Mouse (Mus musculus) frontal cortex, postnatal 14 days (tissue): Measurements from ENCODE around the gene Ttyh3.
"Not testable (repeated sequence)": the region's sequence is repeated elsewhere in the genome, so short reads cannot be mapped to it uniquely, and the experiment has no call there.

Source experiments
- DNase-seq, 2 experiments: peaks; one replicate each; pipeline ENCODE4 v3.0.0; 2022; ENCODE audit warnings: low spot score in 2 of 2

The Ttyh3 gene

DNA sequence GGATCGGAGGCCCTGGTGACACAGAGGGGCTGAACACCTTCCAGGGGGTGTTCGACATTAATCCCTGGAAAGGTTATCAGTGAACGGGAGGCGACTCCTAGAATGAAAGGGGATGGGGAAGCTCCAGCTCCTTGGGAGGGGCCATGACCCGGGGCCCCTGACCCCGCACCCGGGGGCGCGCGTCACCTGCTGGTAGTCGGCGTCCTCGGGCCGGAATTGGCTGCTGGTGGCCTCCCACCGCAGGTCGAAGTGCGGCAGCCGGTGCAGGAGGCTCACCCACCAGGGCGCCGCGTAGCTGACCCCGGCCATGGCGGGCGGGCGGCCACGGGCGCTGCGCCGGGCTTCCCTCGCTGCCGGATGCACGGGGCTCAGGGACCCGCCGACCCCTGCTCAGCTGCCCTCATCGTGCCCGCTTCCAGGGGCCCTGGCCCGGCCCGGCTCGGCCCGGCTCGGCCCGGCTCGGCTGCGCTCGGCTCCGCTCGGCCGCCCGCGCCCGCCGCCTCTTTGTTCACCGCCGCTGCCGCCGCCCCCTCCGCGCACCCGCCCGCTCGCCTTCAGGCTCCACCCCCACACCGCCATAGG, at the start of gene Ttyh3:
Gene Ttyh3, minus strand, starts transcription at position 513 of the 582 bp plus-strand sequence.
- DNase-seq = no peak

DNA sequence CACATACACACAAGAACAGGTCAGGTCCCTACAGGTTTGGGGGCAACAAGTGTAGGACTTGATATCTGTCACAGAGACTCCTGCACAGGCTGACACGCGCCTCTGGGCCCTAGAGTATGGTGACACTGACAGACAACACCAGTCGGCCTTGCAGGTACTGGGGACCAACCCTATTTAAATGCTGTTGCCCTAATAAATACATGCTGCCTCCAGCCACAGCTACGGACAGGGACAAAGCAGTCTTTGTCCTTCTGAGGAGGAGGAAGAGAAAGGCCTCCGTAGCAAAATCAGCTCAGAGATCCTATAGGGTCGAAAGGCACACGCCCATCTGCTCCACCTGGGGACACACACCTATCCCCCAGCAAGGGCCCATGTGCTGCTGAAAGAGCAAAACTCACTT, 47.2 kb upstream of the Ttyh3 start:
- no peak for DNase-seq

DNA sequence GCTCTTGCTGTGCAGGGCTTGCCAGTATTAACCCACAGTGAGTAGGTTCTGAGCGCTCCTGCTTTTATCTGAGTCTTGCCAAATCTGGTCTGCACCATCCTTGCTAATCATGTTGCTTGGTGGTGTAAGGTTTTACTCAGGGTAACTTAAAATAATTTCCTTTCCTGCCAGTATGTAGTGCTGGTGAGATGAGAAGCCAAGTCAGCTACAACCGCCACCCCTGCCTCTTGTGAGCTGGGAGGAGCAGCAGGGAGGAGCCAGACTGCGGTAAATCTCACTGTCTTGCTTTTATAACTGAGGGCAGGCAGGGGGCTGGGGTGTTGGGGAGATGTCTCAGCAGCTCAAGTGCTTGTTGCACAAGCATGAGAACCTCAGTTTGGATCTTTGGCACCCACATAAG, 39.6 kb upstream of the Ttyh3 start:
- no peak for DNase-seq

DNA sequence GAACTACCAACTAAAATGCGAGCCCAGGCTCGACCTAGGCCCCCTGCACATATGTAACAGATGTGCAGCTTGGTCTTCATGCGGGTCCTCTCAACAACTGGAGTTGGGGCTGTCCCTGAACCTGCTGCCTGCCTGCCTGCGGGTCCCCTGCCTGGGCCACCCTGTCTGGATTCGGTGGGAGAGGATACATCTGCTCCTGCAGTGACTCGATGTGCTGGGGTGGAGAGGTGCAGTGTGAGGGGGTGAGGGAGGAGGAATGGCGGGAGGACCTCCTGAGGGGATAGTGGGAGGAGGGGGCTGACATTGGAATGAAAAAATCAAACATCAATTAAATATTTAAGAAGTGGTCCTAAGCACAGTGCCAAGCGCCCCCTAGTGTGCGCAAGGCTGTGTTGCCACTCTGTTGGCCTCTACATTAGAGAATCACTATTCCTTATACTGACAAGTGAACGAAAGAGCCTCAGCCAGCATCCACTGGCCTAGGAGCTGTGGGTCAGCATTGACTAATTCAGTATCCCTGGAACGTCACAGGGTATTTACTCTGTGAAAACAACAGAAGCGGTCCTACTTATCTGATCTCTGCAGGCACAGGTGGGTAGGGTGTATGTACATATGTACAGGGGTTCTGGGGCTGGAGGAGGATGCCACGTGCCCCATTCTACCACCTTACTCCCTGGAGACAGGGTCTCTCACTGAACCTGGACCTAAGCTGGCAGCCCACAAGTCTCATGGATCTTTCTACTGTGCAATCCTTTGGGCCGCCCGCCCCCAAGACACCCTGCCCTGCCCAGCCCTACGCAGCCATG, 35.7 kb upstream of the Ttyh3 start:
- DNase-seq = peak in 1 of 2 experiments; percentile 49

DNA sequence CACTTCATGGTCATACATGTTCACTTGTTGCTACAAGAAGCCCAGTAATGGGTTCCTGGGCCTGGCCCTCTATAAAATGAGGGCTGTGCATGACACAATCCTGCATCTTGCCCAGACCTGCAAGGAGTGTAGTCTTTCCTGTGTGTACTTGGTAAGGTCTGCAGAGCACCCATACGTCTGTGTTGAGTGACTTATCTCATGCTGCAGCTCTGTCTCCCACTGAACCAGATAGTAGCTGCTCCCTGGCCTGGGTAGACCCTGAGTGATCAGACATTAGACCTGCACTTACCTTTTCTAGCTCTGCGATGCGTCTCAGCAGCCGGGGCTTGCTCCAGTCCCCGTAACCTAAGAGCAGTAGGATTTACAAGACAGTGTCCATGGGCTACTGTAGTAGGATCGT, 33.3 kb upstream of the Ttyh3 start:
- DNase-seq = no peak

DNA sequence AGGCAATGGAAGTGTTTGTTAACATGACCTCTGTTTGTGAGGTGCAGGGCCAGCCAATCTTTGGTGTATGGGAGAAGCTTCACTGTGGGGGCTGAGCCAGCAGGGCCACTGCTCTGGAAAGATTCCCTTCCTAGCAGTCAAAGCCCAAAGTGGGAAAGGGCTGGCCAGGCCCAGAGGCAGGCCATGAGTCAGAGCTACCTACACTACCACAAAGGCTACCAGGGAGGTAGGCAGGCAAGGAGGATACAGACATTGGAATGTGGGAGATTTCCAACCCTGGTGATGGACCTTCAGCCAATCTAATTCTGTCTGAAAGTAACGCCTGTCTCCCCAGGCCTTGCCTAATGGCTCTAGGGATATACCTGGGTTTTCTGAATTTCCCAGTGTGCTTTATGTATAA, 32.1 kb upstream of the Ttyh3 start:
- DNase-seq = no peak

DNA sequence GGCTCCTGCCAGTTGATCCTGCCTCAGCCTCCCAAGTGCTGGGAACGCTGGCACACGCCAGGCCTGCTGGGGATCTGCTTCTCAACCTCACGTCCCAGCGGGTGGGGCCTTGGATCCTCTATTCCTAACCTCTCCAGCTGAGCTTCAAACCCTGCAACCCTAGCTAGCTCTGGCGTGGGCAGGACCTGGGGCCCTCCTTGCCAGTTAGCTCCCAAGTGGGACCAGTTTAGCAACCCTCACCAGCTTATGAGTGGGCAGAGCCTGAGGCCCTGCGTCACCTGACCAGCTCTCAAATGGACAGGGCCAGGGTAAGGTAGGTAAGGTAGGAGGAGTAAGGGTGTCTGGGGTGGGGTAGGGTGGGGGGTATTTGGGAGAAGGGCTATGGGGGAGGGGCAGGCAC, 31.2 kb upstream of the Ttyh3 start:
- no peak for DNase-seq

DNA sequence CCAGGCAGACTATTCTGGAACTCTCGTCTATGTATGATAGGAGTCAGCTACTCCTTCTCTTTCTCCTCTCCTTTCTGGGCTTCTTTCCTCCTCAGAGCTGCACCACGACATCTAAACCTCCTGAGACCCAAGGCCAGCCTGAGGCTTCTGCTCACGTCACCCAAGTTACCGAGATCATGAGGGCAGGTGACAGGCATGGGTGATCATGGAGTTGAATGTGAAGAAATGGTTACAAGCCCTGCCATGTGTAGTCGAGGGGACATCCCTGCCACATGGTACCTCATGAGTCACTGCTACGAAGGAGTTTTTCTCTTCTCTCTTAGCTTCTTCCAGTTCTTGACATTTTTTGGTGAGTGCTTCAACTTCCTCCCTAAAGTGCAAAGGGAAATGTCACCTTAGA, 28.3 kb upstream of the Ttyh3 start:
- no peak for DNase-seq

DNA sequence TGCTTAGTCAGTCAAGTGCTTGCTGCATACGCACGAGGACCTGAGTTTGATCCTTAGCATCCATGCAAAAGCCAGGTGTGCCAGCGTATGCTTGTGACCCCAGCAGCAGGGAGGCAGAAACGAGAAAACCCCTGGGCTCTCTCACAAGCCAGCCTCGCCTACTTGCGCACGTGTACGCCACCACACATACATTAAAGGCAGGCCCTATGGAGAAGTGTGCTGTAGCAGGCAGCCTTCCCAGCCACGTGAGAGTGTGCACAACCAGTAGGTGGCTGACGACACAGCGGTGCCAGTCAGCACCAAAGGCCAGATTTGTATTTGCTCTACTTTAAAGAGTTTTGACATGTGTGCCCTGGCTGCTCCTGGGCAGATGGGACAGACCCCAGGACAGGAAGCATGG, 26.8 kb upstream of the Ttyh3 start:
- no peak for DNase-seq

DNA sequence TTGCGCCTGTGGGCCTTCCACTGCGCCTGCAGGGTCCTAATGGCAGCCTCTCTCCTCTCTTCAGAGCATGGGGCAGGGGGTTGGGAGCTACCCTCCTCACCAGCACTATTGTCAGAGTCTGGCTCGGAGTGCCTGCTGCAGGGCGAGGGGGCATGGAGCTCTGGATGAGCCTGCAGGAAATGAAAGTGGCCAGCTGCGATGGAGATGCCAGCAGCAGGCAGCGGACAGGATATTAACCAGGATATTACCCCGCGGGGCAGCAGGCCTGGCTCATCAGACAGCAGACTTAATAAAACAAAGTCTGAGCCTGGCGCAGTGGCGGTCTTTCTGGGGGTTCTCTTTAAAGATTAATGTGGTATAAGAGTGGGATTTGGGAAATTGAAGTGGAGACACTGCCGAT, 26.2 kb upstream of the Ttyh3 start:
- no peak for DNase-seq

DNA sequence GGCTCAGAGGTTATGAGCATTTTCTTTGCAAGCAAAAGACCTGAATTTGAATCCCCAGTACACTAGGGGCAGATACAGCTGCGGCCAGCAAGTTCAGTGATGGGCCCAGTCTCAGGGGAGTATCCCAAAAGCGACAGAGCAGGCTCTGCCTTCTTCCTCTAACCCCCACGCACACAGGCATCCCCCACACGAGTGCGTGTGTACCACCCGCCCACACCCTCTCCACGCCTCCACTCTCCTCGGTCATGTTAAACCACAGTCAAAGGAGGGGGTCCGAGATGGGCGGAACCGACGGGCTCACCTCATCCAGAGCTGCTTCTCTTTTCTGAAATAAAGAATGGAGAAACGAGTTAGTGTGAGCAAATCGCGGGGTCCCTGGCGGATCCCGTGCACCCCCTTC, 25.2 kb upstream of the Ttyh3 start:
- DNase-seq = no peak

DNA sequence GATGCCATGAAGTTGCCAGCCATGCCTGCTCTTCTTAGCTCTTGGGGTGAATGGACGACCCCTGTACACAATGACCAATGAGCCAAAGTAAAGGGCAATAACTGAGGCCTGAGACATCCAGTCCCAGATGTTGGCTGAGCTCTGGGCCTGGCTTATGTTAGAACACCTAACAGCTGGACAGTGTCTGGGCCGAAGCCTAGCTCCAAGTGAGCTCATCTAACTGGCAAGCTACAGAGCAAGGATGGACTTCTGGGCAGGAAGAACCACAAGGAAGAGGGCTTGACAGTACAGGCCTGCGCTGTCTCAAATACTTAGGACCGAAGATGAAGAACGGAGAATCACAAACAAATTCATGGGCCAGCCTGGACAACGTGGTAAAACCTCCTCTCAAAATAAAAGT, 23.8 kb upstream of the Ttyh3 start:
- not testable (repeated sequence) for DNase-seq

DNA sequence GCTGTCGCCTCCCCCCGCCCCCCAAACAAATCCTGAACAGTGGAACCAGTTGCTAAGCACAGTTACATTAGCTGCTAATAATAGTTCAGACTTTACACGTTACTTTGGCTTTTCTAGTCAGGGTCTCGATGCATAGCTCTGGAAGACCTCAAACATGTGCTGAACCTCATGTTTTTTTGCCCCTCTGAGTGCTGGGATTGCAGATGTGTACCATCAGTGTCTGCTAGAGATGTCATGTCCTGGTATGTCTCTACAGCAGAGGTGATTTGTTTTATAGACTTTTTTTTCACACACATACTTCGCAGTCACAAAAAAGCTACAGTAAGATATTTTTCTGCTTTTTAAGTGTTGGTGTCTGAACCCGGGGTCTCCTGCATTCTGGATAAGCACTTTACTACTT, 23.3 kb upstream of the Ttyh3 start:
- no peak for DNase-seq

DNA sequence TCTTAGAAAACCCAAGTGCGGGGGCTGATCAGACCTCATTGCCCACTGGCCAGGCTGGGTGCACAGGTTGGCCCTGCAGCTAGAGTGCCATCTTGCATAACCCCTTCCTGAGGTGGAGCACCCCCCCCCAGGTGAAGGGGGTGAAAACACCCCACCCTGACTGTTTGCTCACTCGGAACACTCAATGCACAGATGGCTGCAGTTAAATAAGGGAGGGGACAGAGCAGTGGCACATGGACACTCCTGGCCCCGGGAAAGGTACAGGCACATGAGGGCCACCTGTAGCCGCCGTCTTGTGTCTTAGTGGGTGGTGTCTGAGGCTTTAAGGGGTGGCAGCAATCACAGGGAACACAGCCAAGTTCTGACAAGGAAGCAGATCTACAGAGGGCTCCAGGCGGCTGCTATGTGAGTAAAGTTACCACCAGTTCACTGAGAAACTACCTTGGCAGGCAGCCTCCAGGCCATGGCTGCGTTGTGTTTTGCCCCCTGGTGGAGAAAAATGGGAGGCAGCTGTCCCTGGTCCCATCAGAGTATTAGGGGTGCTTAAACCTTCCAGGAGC, 14.9 kb upstream of the Ttyh3 start:
- no peak for DNase-seq

DNA sequence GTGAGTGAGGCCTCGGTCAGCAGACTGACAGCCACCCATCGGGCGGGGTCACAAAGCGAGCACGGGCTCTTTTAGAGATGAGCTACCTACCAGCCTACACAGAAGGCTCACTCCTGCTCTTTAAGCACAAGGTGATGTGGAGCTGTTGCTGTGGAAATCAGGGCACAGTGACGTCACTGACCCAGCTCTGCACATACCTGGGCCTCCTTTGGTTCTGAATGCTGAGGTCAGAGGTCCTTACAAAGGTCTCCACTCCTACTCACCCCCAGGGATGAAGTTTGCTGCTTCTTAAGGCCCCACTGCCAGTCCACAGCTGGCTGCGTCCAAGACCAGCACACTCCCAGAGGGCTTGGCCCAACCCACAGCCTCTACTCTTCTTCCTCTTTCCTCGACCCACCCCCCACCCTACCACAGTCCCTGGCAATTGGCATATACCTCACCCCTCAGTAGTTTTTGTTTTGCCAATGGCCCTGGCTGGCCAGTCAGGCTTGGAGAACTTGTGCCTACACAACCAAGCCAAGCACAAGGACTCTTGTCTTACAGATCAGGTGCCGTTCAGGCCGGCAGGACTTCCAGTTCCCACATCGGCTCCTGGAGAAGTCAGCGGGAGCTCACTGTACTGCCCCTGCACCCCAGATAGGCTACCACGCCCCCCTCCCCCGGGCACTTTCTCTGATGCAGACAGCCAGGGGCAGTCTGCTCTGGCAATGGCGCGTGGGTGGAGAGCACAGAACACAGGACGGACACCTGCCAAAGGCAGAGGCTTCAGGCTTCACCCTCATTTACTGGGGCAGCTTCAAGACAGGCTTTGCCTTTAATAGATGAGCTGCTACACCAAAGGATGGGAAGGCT, 14.1 kb upstream of the Ttyh3 start:
- DNase-seq = peak in 1 of 2 experiments; percentile 49

DNA sequence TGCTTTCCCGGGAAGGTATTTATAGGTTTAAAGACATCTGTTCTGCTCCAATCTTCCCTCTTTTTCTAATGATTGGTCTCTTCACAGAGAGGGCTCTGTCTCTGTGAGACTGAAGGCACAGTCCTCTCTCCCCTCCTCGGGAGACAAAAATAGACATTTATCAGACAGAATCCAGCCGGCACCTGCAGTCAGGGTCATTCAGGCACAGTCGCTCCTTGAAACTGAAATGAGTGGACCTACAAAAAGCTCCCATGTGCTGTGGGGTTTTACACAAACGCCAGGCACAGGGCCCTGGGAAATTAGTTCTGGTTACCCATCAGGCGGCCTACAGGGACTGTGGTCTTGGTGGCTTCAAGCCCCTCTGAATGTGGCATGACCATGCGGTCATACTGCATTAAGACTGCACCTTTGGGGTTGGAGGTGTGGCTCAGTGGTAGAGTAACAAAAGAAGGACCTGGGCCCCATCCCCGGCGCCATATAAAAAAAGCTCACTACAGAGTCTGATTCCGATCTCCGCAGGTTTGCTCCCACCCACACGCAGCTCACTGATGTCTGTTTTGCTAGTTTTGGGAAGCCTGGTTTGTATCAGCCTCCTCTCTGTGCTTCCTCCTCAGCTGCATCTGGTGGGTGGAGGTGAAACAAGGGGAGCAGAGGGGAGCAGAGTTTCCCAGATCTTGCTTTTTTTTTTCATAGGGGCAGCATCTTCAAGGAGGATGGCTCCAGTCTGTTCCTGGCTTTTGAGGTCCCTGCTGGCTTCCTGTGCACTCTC, 13.2 kb upstream of the Ttyh3 start:
- no peak for DNase-seq

DNA sequence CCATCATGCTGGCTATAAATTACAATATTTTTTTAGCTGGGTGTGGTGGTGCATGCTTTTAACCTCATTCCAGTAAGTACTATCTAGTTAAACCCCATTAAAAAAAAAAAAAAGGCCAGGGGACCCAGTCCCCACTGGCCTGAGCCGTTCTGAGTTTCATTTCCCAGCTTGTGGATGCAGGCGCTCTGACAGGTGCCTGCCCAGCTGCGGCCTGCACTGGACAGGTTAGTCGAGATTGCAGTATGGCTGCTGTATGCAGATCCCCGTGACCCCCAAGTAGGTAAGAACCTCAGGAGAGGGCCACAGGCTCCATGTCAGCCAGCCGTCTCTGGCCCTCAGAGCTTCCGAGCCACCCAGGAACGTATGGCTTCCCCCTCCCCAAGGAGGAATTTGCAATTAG, 12.6 kb upstream of the Ttyh3 start:
- DNase-seq = no peak

DNA sequence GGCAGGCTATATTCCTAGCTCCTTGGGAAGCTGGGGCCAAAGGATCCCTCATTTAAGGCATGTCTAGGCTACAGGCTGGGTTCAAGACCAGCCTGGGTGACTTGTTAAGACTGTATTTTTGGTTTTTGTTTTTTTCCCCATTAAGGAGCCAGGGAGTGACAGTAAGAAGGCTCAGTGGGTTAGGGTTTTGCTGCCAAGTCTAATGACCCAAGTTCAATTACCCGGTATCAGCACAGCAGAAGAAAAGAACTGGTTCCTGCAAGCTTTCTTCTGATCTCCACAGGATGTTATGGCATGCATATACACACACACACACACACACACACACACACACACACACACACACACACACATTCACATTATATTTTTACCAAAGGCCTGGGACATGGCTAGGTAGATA, 11.6 kb upstream of the Ttyh3 start:
- DNase-seq = no peak

DNA sequence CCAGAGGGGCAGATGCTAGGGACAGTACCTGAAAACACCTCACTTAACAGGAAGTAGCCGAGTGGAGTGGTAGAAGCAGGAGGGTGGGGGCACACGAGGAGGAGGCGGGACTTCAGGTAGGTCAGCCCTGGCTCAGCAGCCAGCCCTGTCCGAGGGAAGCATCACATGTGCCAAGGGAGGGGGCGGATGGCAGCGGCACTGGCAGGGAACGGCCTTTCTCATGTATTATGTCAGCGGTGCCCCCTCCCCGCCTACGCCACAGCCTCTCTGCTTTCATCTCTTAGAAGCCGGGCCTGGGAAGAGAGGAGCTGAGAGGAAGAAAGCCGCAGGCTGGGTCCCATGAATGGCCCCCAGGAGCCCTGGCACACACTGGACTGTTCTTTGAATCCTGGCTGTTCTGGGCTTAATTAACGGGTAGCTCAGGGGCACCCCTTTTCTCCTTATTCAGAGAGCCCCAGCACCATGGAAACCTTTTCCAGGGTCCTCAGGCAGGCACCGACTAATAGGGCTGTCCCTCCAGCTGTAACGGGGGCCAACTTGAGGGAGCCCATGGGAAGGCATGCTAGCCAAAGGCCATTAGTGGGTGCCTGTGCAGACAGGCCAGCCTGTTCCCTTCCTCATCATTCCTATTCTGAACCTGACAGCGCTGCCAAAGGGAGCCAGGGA, 10.9 kb upstream of the Ttyh3 start:
- DNase-seq = peak in 1 of 2 experiments; percentile 83

DNA sequence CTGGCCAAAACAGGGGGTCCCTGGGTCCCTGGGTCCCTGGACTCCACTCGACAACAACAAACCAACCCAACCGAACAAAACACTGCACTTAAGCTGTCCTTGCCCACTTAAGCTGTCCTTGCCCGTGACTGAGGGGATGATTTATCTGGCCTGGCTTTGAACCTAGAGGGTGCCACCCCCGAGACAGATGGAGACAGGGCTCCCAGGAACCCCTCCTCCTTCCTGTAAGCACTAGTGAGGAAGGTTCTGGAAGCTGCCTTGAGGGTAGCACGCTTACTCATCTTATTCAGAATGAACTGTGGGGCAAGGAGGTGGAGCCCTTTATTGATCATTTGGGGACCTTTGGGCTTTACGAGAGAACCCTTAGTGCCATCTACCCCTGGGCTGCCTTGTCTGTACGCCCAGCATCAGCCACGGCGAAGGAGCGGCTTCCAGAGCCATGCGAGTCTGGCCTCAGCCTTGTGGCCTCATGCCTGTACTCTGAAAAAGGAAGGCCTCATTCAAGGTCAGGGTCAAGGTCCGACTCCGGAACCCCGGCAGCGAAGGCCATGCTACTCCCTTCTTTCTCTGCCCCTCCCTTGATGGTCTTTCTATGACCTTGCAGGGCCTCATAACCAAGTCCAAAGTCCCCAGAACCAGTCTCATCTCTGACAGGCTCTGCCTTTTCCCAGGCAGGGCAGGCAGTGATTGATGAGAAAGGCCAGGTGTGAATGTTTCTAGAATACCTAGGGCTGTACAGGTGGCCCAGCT, 5.4 kb upstream of the Ttyh3 start:
- DNase-seq = no peak
